Mouse (Mus musculus) lung, embryonic 14.5 days (tissue): ENCODE measurements around the gene Cpn1. TPM values are rescaled to one million over a fixed set of nuclear protein-coding genes. Genes with fewer than 3 reads are reported as not detected.
A peak's percentile ranks its signal among the peaks of the same experiment; 100 is the strongest.

Experiments used
- ATAC-seq: fragments of 200-750 bp; cut with Nextera tagmentation; 2 replicates; pipeline ENCODE4 v1.8.0; 2017; ENCODE audit warnings: mild to moderate bottlenecking, moderate TSS enrichment, moderate library complexity; ENCODE audit not compliant: insufficient read depth
- DNase-seq: peaks from one replicate; pipeline ENCODE4 v3.0.0-alpha.2; 2015
- H3K27ac ChIP-seq: fragments of 300-500 bp; sonication (generic); 2 replicates; pipeline ENCODE4 v1.5.1; 2014; ENCODE audit warnings: low read depth, mild to moderate bottlenecking, moderate library complexity
- H3K27me3 ChIP-seq: fragments of 300-500 bp; sonication (generic); 2 replicates; pipeline ENCODE4 v1.6.1; 2014; ENCODE audit warnings: low read length, control low read depth; ENCODE audit not compliant: insufficient read depth
- H3K36me3 ChIP-seq: fragments of 300-500 bp; sonication (generic); 2 replicates; pipeline ENCODE4 v1.6.1; 2014; ENCODE audit warnings: control low read depth; ENCODE audit not compliant: insufficient read depth
- H3K4me1 ChIP-seq: fragments of 300-500 bp; sonication (generic); 2 replicates; pipeline ENCODE4 v1.6.1; 2014; ENCODE audit warnings: antibody characterized with exemption, control low read depth; ENCODE audit not compliant: insufficient read depth
- H3K4me2 ChIP-seq: fragments of 300-500 bp; sonication (generic); 2 replicates; pipeline ENCODE4 v1.6.1; 2014; ENCODE audit warnings: mild to moderate bottlenecking
- H3K4me3 ChIP-seq: fragments of 300-500 bp; sonication (generic); 2 replicates; pipeline ENCODE4 v1.5.1; 2014; ENCODE audit warnings: low read depth, low read length
- H3K9ac ChIP-seq: fragments of 300-500 bp; sonication (generic); 2 replicates; pipeline ENCODE4 v1.6.1; 2014
- H3K9me3 ChIP-seq: fragments of 300-500 bp; sonication (generic); 2 replicates; pipeline ENCODE4 v1.6.1; 2016; ENCODE audit warnings: low read depth, low read length, control low read depth
- CTCF ChIP-seq: IDR thresholded peaks from 2 replicates; pipeline ENCODE4 v1.5.1; 2016; ENCODE audit warnings: antibody characterized with exemption, low read depth
- WGBS: fragments of 180-500 bp; shearing (Covaris S2); extraction: QIAGEN DNeasy Blood & Tissue Kit; methylation state at CpG from one replicate; pipeline ENCODE4 v1.1.7; 2014; 5-methylcytosine and 5-hydroxymethylcytosine counted together
- polyA plus RNA-seq: library from polyadenylated mRNA; unstranded; fragments of >200 nt; fragmentation: Nextera tagmentation; extraction: Ambion mirVana; gene quantifications from 2 replicates; pipeline ENCODE4 v1.2.1, GENCODE M21; 2014

Gene Cpn1
- polyA plus RNA-seq, 1 experiment from 2014 or later, result 5.4 TPM

GRCm38 (mm10) chr19:43912775-43913486 lies 73.4 kb downstream of the Cpn1 start:
- peaks cover 3% of the 10 kb centered on the region; the same call in 1 of the 2 replicates for H3K4me1 ChIP-seq
- no peak overlapping the region for H3K4me3 ChIP-seq
- H3K9me3 ChIP-seq, result no peaks in the 10 kb centered on the region
- ATAC-seq, result no peak
- no peak for TF ChIP-seq CTCF
- peaks cover 27% of the 10 kb centered on the region for H3K36me3 ChIP-seq
- no peak overlapping the region for H3K27ac ChIP-seq
- no peaks in the 10 kb centered on the region for H3K27me3 ChIP-seq
- H3K4me2 ChIP-seq, result no peak overlapping the region
- DNase-seq, result no peak
- WGBS, result 76% methylated on average over 4 of the region's 4 CpGs
- H3K9ac ChIP-seq, result no peak overlapping the region

GRCm38 (mm10) chr19:43906492-43906891 lies 79.9 kb downstream of the Cpn1 start:
- no peak for ATAC-seq
- Histone ChIP-seq H3K4me2 (no peak overlapping the region), H3K27ac (no peak overlapping the region), H3K4me3 (no peak overlapping the region), H3K9ac (no peak overlapping the region), H3K4me1 (no peaks in the 10 kb centered on the region), H3K9me3 (no peaks in the 10 kb centered on the region), H3K27me3 (no peaks in the 10 kb centered on the region), H3K36me3 (peaks cover 37% of the 10 kb centered on the region)
- TF ChIP-seq CTCF, result peak; percentile 40
- DNase-seq, result peak; percentile 45
- 85% methylated on average over 7 of the region's 7 CpGs for WGBS

Other genes with a start within 250 kb of the Cpn1 start
- 11.6 and 12.7 TPM in 2 replicates for gene Cutc, start 233.6 kb downstream of the Cpn1 start, polyA plus RNA-seq
- gene Cox15, start 233.6 kb downstream of the Cpn1 start, polyA plus RNA-seq, result 6.8 and 11.0 TPM in 2 replicates
- gene Abcc2, start 204.4 kb downstream of the Cpn1 start, polyA plus RNA-seq, result not detected in 2 replicates
- gene Dnmbp, start 46.4 kb downstream of the Cpn1 start, polyA plus RNA-seq, result 22.4 and 24.2 TPM in 2 replicates
- 0.41 and 0.42 TPM in 2 replicates for gene Cyp2c23, start 42.7 kb upstream of the Cpn1 start, polyA plus RNA-seq
- gene Erlin1, start 83.2 kb upstream of the Cpn1 start, polyA plus RNA-seq, result 30.8 and 34.8 TPM in 2 replicates
- 42.0 and 44.7 TPM in 2 replicates for gene Chuk, start 120.9 kb upstream of the Cpn1 start, polyA plus RNA-seq
- gene Cwf19l1, start 149.3 kb upstream of the Cpn1 start, polyA plus RNA-seq, result 32.8 and 36.3 TPM in 2 replicates
- 86.5 and 89.7 TPM in 2 replicates for gene Bloc1s2, start 159.9 kb upstream of the Cpn1 start, polyA plus RNA-seq
- not detected in 2 replicates for gene Pkd2l1, start 205.9 kb upstream of the Cpn1 start, polyA plus RNA-seq
- 0.20 TPM in 2 replicates for gene Scd3, start 216.7 kb upstream of the Cpn1 start, polyA plus RNA-seq